Mouse (Mus musculus): Measurements from ENCODE around the gene Rln1. TPM values are rescaled to one million over a fixed set of nuclear protein-coding genes. Genes with fewer than 3 reads are reported as not detected.

Rln1 gene
- polyA plus RNA-seq, 1 experiment from 2014 or later = not detected

DNA sequence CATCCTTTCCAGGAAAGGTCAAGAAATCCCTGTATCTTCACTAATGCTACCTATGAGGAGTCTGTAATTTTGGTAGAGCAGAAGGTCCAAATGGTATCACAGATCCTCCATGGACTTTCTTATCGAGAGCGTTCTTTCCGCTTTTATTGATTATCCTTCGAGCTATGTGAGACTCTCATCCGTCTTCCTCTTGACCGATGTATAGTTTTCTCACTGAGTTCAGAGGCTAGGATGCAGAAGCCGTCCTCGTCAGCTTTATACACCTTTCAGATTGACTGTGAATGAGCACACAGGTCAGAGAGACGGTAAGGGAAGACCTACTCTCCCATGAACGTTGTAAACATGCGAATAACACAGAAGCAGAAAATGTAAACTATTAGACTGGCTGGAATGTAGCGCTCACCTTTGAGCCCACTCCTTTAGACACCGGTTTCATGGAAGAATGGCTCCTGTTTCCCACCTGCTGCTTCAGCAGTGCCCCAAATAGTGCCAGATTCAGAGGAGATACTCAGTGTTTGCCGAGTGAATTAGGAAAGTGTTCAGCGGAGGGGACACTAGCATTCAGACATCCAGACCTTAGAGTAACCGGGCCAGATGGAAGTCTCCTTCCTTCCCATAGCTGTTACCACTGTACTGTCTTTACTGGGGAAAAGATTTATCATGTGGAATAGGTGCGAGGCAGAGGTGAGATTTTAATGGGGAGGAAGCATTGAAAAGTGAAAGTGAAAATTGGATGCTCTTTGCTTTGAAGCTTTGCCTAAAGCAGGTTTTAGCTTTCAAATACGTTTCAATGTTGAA is 37.0 kb upstream of the Rln1 start:
- Histone ChIP-seq H3K9ac (replicated peaks; ENCODE audit: low read depth, low read length) (no peak overlapping the region), H3K4me3 (ENCODE audit: low read depth, low read length) (no peak overlapping the region), H3K27me3 (ENCODE audit: control insufficient read depth, insufficient read depth, low read length) (no peaks in the 10 kb centered on the region), H3K27ac (ENCODE audit: low read length) (0 out of 2 replicates have a peak overlapping the region, but pooled peaks have one; percentile 29), H3K9me3 (ENCODE audit: control insufficient read depth, low read depth, low read length) (no peaks in the 10 kb centered on the region), H3K36me3 (ENCODE audit: control insufficient read depth, insufficient read depth, low read length) (no peaks in the 10 kb centered on the region), H3K4me2 (replicated peaks; ENCODE audit: low read depth, low read length) (peak overlapping the region; percentile 20), H3K4me1 (ENCODE audit: control insufficient read depth, insufficient read depth, low read length) (no peaks in the 10 kb centered on the region)
- no peak for ATAC-seq (ENCODE audit: insufficient number of reproducible peaks, insufficient read depth, low FRiP score, low read depth)
- WGBS = 46% methylated on average over 18 of the region's 18 CpGs

DNA sequence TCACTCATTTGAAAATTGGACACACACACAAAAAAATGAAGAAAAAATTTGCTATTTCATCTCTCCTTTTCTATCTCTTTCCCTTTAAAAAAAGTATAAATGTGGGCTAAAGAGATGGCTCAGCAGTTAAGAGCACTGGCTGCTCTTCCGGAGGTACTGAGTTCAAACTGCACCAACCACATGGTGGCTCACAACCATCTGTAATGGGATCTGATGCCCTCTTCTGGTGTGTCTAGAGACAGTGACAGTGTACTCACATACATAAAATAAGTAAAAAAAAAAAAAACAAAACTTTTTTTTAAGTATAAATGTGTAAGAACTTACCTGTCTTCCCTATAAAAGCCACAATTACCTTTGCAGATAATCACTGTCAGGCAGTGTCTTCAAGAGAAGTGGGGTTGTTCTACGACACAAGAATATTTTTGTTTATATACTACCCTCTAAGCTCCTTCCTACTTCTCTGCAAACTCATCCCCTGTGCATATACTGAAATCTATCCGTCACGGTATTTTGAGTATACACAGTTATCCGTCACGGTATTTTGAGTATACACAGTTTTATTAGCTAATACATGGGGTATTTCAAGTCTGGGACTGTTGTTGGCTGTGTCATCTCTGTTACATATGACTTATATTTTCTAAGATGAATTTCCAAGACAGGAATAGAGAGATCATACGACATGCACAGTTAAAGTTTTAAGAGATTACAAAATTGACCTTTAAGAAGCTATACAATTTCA is 36.2 kb upstream of the Rln1 start:
- no peak for ATAC-seq (ENCODE audit: insufficient number of reproducible peaks, insufficient read depth, low FRiP score, low read depth)
- no peaks in the 10 kb centered on the region for H3K27me3 ChIP-seq (ENCODE audit: control insufficient read depth, insufficient read depth, low read length)
- no peaks in the 10 kb centered on the region for H3K4me1 ChIP-seq (ENCODE audit: control insufficient read depth, insufficient read depth, low read length)
- no peak overlapping the region for H3K4me3 ChIP-seq (ENCODE audit: low read depth, low read length)
- no peak overlapping the region for H3K4me2 ChIP-seq (replicated peaks; ENCODE audit: low read depth, low read length)
- no peak overlapping the region for H3K9ac ChIP-seq (replicated peaks; ENCODE audit: low read depth, low read length)
- H3K9me3 ChIP-seq (ENCODE audit: control insufficient read depth, low read depth, low read length) = no peaks in the 10 kb centered on the region
- WGBS = 81% methylated on average over 7 of the region's 7 CpGs
- H3K36me3 ChIP-seq (ENCODE audit: control insufficient read depth, insufficient read depth, low read length) = no peaks in the 10 kb centered on the region
- H3K27ac ChIP-seq (ENCODE audit: low read length) = no peak overlapping the region

DNA sequence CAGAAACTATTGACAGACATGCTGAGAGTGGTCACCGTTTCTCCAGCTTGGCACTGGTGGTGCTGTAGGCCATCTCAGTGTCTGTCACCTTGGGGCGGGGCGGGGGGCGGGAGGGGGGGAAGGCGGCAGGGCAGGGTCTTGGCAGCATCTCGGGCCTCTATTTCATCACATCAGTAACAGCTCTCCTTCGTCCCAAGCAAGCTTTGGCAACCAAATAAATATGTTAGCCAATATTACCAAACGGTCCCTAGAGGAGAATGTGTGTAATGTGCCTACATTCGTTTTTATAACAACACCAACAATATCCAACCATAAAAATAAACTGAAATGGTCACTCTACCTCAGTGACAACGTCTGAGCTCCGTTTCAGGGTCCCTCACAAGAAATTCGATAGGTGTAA is 35.6 kb upstream of the Rln1 start:
- Histone ChIP-seq H3K9ac (replicated peaks; ENCODE audit: low read depth, low read length) (no peak overlapping the region), H3K9me3 (ENCODE audit: control insufficient read depth, low read depth, low read length) (no peaks in the 10 kb centered on the region), H3K27me3 (ENCODE audit: control insufficient read depth, insufficient read depth, low read length) (no peaks in the 10 kb centered on the region), H3K4me3 (ENCODE audit: low read depth, low read length) (no peak overlapping the region), H3K36me3 (ENCODE audit: control insufficient read depth, insufficient read depth, low read length) (no peaks in the 10 kb centered on the region), H3K27ac (ENCODE audit: low read length) (no peak overlapping the region), H3K4me2 (replicated peaks; ENCODE audit: low read depth, low read length) (no peak overlapping the region), H3K4me1 (ENCODE audit: control insufficient read depth, insufficient read depth, low read length) (no peaks in the 10 kb centered on the region)
- ATAC-seq (ENCODE audit: insufficient number of reproducible peaks, insufficient read depth, low FRiP score, low read depth) = no peak
- WGBS = 64% methylated on average over 12 of the region's 12 CpGs

DNA sequence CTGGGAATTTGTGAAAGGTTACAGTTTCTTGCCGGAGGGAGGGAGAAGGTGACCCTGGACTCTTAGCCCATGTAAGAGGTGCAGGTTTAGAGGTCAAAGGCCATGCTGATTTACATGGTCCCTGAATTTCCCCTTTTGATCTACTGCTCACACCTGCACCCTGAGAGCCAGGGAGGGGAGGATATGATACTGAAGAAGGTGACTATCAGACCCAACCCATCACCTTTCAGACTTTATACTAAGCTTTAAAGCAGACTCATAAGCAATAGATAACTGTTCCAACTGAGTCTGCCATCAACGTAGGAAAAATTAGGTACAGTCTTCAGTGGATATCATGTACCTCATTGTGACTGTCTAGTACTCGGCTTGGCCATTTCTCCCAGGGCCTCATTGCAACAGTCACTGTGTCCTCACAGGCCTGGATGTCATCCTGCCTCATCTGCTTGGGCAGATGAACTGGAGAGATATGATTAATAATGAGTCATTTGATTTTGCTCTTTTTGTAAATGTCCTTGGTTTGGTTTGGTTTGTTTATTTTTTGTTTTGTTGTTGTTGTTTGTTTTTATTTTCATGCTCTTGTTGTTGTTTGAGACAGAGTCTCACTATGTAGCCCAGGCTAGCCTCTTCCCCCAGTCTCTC is 34.3 kb upstream of the Rln1 start:
- Histone ChIP-seq H3K9ac (replicated peaks; ENCODE audit: low read depth, low read length) (no peak overlapping the region), H3K27me3 (ENCODE audit: control insufficient read depth, insufficient read depth, low read length) (no peaks in the 10 kb centered on the region), H3K9me3 (ENCODE audit: control insufficient read depth, low read depth, low read length) (no peaks in the 10 kb centered on the region), H3K4me3 (ENCODE audit: low read depth, low read length) (no peak overlapping the region), H3K27ac (ENCODE audit: low read length) (no peak overlapping the region), H3K4me2 (replicated peaks; ENCODE audit: low read depth, low read length) (no peak overlapping the region), H3K36me3 (ENCODE audit: control insufficient read depth, insufficient read depth, low read length) (no peaks in the 10 kb centered on the region), H3K4me1 (ENCODE audit: control insufficient read depth, insufficient read depth, low read length) (no peaks in the 10 kb centered on the region)
- WGBS = 86% methylated on average over 3 of the region's 3 CpGs
- ATAC-seq (ENCODE audit: insufficient number of reproducible peaks, insufficient read depth, low FRiP score, low read depth) = no peak

DNA sequence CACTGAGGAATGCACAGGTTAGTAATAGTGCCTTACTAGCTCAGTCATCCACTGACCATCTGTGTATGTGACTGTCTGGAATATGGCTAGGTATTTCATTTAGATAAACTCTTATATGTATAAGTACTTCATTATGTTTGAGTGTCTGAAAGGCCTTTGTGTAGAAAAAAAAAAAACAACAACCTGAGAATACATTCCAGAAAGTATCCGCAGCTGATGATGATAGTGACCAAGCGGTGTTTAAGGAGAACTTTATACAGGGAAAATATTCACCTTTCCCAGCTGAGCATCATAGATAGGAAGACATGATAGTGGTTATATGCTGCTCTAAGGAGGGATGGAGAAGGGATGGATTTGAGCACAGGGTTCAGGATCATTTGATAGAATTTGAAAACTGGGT is 33.6 kb upstream of the Rln1 start:
- Histone ChIP-seq H3K4me2 (replicated peaks; ENCODE audit: low read depth, low read length) (no peak overlapping the region), H3K4me1 (ENCODE audit: control insufficient read depth, insufficient read depth, low read length) (no peaks in the 10 kb centered on the region), H3K9me3 (ENCODE audit: control insufficient read depth, low read depth, low read length) (no peaks in the 10 kb centered on the region), H3K9ac (replicated peaks; ENCODE audit: low read depth, low read length) (no peak overlapping the region), H3K27ac (ENCODE audit: low read length) (no peak overlapping the region), H3K27me3 (ENCODE audit: control insufficient read depth, insufficient read depth, low read length) (no peaks in the 10 kb centered on the region), H3K4me3 (ENCODE audit: low read depth, low read length) (no peak overlapping the region), H3K36me3 (ENCODE audit: control insufficient read depth, insufficient read depth, low read length) (no peaks in the 10 kb centered on the region)
- ATAC-seq (ENCODE audit: insufficient number of reproducible peaks, insufficient read depth, low FRiP score, low read depth) = no peak
- WGBS = 88% methylated on average over 2 of the region's 2 CpGs

DNA sequence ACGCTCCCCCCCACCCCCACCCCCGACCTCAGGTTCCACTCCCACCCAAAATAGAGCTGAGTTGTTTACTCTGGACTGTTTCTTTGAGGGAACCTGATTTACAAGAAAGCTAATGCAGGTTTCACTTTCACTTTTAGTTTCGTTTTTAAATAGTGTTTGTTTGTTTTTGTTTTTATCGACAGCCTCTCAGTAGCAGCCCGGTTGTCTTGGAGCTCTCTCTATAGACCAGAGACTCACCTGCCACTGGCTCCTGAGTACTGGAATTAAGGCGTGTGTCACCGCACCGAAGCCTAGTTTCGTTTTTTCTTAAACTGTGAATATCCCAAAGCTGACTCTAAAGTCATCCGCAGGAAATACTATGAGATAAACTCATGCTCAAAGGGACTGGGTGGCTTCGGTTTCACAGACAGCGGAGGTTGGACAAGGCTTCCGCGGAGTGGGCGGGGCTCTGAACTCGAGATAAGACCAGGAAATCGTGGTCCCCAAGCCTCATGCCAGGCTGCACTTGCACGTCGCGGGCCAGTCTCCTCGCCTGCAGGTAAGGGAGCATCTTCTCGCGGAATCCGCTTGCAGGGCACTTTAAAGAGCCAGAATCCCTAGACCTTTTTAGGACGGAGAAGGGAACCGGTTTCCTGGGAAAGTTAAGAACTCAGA is 32.6 kb upstream of the Rln1 start, which contains the start of the genes Plgrkt and Cd274:
TSS of gene Plgrkt (minus strand) at position 422 of the 654 bp plus-strand sequence.
TSS of gene Cd274 (plus strand) at position 487 of the 654 bp plus-strand sequence.
- H3K27ac ChIP-seq (ENCODE audit: low read length) = no peak within 1 kb of the TSS
- peak within 1 kb of the TSS; percentile 54 for H3K4me3 ChIP-seq (ENCODE audit: low read depth, low read length)
- no peaks in the 10 kb centered on the region for H3K4me1 ChIP-seq (ENCODE audit: control insufficient read depth, insufficient read depth, low read length)
- 0 out of 2 replicates have a peak, but pooled peaks have one; percentile 76 for ATAC-seq (ENCODE audit: insufficient number of reproducible peaks, insufficient read depth, low FRiP score, low read depth)
- H3K27me3 ChIP-seq (ENCODE audit: control insufficient read depth, insufficient read depth, low read length) = no peaks in the 10 kb centered on the region
- H3K36me3 ChIP-seq (ENCODE audit: control insufficient read depth, insufficient read depth, low read length) = no peaks in the 10 kb centered on the region
- H3K9me3 ChIP-seq (ENCODE audit: control insufficient read depth, low read depth, low read length) = no peaks in the 10 kb centered on the region
- H3K4me2 ChIP-seq (replicated peaks; ENCODE audit: low read depth, low read length) = peak within 1 kb of the TSS; percentile 70
- H3K9ac ChIP-seq (replicated peaks; ENCODE audit: low read depth, low read length) = peak within 1 kb of the TSS; percentile 11; the same call in 1 of the 2 replicates
- WGBS = 2% methylated on average over 26 of the region's 26 CpGs

DNA sequence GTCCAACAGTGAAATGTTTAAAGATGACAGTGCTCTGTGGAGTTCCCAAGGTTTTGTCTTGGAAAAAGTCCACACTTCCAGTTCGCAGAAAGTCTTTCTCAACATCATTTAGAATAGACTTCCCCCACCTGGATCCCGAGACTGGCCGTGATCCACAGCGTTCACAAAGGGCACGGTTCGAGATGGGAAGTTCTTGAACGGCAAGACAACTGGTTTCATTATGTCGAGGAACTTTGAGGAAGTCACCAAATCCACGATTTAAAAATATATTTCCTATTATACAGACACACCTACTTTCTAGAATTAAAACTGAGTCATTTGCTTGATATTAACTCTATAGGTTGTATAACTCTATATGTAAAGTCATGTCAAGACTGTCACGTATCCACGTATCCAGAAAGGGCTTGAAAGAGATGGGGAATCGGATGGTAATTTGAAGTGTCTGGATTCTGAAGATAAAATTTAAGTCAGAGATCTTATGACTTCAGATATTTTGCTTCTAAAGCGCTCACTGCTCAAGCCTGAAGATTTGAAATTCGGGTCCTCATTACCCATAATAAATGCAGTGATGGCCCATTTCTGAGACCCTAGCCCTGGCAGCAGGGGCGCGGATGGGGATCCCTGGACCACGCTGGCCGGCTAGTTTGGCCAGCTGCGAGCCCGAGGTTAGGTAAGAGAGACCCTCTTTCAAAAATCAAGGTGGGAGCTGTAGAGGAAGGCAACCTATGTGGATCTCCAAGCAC is 31.9 kb upstream of the Rln1 start:
- H3K9ac ChIP-seq (replicated peaks; ENCODE audit: low read depth, low read length) = peak overlapping the region; percentile 11; the same call in 1 of the 2 replicates

More for the DNA sequence above, 31.9 kb upstream of the Rln1 start:
- Histone ChIP-seq H3K27ac (ENCODE audit: low read length) (no peak overlapping the region), H3K36me3 (ENCODE audit: control insufficient read depth, insufficient read depth, low read length) (no peaks in the 10 kb centered on the region), H3K4me3 (ENCODE audit: low read depth, low read length) (peak overlapping the region; percentile 54), H3K4me2 (replicated peaks; ENCODE audit: low read depth, low read length) (peak overlapping the region; percentile 70), H3K9me3 (ENCODE audit: control insufficient read depth, low read depth, low read length) (no peaks in the 10 kb centered on the region), H3K27me3 (ENCODE audit: control insufficient read depth, insufficient read depth, low read length) (no peaks in the 10 kb centered on the region), H3K4me1 (ENCODE audit: control insufficient read depth, insufficient read depth, low read length) (no peaks in the 10 kb centered on the region; the same call in 1 of the 2 replicates)
- 49% methylated on average over 20 of the region's 20 CpGs for WGBS
- no peak for ATAC-seq (ENCODE audit: insufficient number of reproducible peaks, insufficient read depth, low FRiP score, low read depth)
